Comparison of ENCODE assay signal across 8 mouse cellular contexts in the genomic region with DNA sequence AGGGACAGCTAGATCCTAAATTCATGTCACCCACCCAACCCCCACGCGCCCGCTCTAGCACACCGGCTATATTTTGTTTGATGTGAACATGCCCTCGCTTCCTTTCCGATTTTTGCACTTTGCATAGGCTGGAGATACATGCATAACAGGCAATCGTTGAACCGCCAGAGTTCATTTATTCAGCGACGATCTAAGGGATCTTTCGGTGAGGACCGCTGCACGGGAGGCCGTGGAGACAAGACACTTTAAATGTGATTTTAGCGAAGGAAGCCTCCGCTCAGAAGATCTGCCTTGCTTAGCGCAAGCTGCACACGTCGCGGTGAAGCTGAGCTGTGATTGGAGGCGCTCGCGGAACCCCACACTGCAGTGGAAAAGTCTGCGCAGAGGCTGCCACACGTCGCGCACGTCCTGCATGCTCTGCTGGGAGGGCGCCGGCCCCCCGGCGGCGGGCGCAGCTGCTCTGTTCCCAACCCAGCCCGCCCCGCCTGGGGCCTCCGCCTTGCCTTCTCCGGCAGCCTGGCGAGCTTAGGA. TPM values are rescaled to one million over a fixed set of nuclear protein-coding genes. Genes with fewer than 3 reads are reported as not detected.
DNase-seq lines count a peak whose midpoint lies in the region; ATAC-seq and TF ChIP-seq lines count a peak whose summit lies in the region.

No protein-coding gene starts in this region.

- H3K4me2 ChIP-seq in hindbrain, embryonic 12.5 days (replicated peaks): peak overlapping the region; percentile 87
- H3K4me2 ChIP-seq in lung, postnatal 0 days (replicated peaks; ENCODE audit: low read depth, low read length): peak overlapping the region; percentile 71

- H3K27ac ChIP-seq in ES-Bruce4 (ENCODE audit: insufficient read depth, low read length): no peak overlapping the region
- H3K27ac ChIP-seq in hindbrain, embryonic 12.5 days: peak overlapping the region; percentile 52; the same call in 1 of the 2 replicates
- peak overlapping the region; percentile 95 for H3K27ac ChIP-seq in lung, postnatal 0 days (ENCODE audit: low read length)

- peak overlapping the region; percentile 83 for H3K4me3 ChIP-seq in ES-Bruce4 (ENCODE audit: low read depth, low read length)
- H3K4me3 ChIP-seq in hindbrain, embryonic 12.5 days: peak overlapping the region; percentile 70
- peak overlapping the region; percentile 72 for H3K4me3 ChIP-seq in lung, postnatal 0 days (ENCODE audit: low read depth, low read length)

- DNase-seq in cerebellum, adult 9-11 months: peak; percentile 77
- DNase-seq in frontal cortex, postnatal 14 days (ENCODE audit: low spot score in 2 of 2): peak; percentile 78
- peak; percentile 65 to 82 for DNase-seq in layer of hippocampus, postnatal 14 days (ENCODE audit: low spot score in 2 of 2)
- DNase-seq in lung, postnatal 0 days (ENCODE audit: low spot score): peak; percentile 87
- peak; percentile 68 for DNase-seq in ovary, postnatal 36 days (ENCODE audit: low spot score)
- DNase-seq in thymus, postnatal 10 days (ENCODE audit: low spot score in 2 of 2): peak; percentile 79 to 81

- no peaks in the 10 kb centered on the region for H3K4me1 ChIP-seq in ES-Bruce4 (ENCODE audit: control insufficient read depth, insufficient read depth, low read length)
- H3K4me1 ChIP-seq in hindbrain, embryonic 12.5 days: peaks cover 23% of the 10 kb centered on the region
- H3K4me1 ChIP-seq in lung, postnatal 0 days (ENCODE audit: insufficient read depth, low read depth, low read length): peaks cover 9% of the 10 kb centered on the region; the same call in 1 of the 2 replicates

- TF ChIP-seq POLR2A in ES-Bruce4 (IDR thresholded peaks at IDR 0.05; ENCODE audit: insufficient read depth, low read length): no peak

- TF ChIP-seq CTCF in ES-Bruce4 (IDR thresholded peaks at IDR 0.05; ENCODE audit: low read depth, low read length): no peak
- peak; percentile 50 for TF ChIP-seq CTCF in lung, postnatal 0 days (IDR thresholded peaks at IDR 0.05)

- WGBS in hindbrain, embryonic 12.5 days: under 1% methylated on average over 39 of the region's 39 CpGs
- 1% methylated on average over 39 of the region's 39 CpGs for WGBS in lung, postnatal 0 days

- peak; percentile 38 for ATAC-seq in hindbrain, embryonic 12.5 days (ENCODE audit: low FRiP score)
- peak; percentile 60 for ATAC-seq in lung, postnatal 0 days

- H3K27me3 ChIP-seq in ES-Bruce4 (ENCODE audit: control insufficient read depth, insufficient read depth, low read length, poor library complexity, severe bottlenecking): no peaks in the 10 kb centered on the region
- H3K27me3 ChIP-seq in hindbrain, embryonic 12.5 days: peaks cover 21% of the 10 kb centered on the region
- H3K27me3 ChIP-seq in lung, postnatal 0 days (replicated peaks; ENCODE audit: insufficient read depth, low read length): no peaks in the 10 kb centered on the region

- TF ChIP-seq EP300 in ES-Bruce4 (IDR thresholded peaks at IDR 0.05; ENCODE audit: insufficient read depth, low read depth, low read length): 0 out of 2 replicates have a peak, but pooled peaks have one; percentile 41
- TF ChIP-seq EP300 in lung, postnatal 0 days (IDR thresholded peaks at IDR 0.05): no peak

- H3K9me3 ChIP-seq in ES-Bruce4 (replicated peaks; ENCODE audit: control insufficient read depth, insufficient read depth, low read length, poor library complexity, severe bottlenecking): no peaks in the 10 kb centered on the region
- H3K9me3 ChIP-seq in hindbrain, embryonic 12.5 days (replicated peaks): no peaks in the 10 kb centered on the region
- no peaks in the 10 kb centered on the region for H3K9me3 ChIP-seq in lung, postnatal 0 days (ENCODE audit: low read length)

- H3K36me3 ChIP-seq in ES-Bruce4 (ENCODE audit: control insufficient read depth, insufficient read depth, low read length, poor library complexity, severe bottlenecking): no peaks in the 10 kb centered on the region
- H3K36me3 ChIP-seq in hindbrain, embryonic 12.5 days: no peaks in the 10 kb centered on the region
- no peaks in the 10 kb centered on the region for H3K36me3 ChIP-seq in lung, postnatal 0 days (ENCODE audit: insufficient read depth, low read length)

- H3K9ac ChIP-seq in ES-Bruce4 (ENCODE audit: low read depth, poor library complexity, severe bottlenecking): peak overlapping the region; percentile 53
- H3K9ac ChIP-seq in hindbrain, embryonic 12.5 days: peak overlapping the region; percentile 62
- peak overlapping the region; percentile 47 for H3K9ac ChIP-seq in lung, postnatal 0 days (replicated peaks; ENCODE audit: low read depth)

RNA-seq across cellular contexts. Expression of a gene that starts 50.9 kb away (rescaled TPM):
- 73.8 and 74.9 TPM in 2 replicates for polyA plus RNA-seq in ES-Bruce4 (2011; ENCODE audit: insufficient read depth, insufficient read length, low read depth, missing spikeins)
- 19.5 and 20.4 TPM in 2 replicates for polyA plus RNA-seq in hindbrain, embryonic 12.5 days (2016; fragmentation: Nextera tagmentation; extraction: Ambion mirVana)
- total RNA-seq in layer of hippocampus, postnatal 14 days (2021): 10 to 100 TPM; 36.4 to 40.5 TPM
- 17.7 and 18.3 TPM in 2 replicates for polyA plus RNA-seq in lung, postnatal 0 days (2015; fragmentation: Nextera tagmentation; extraction: Ambion mirVana)
